Mouse (Mus musculus) embryonic fibroblast, embryonic 13.5 days (primary cell): Measurements from ENCODE around the gene Snip1.

Source experiments
- CTCF ChIP-seq: IDR thresholded peaks from 2 replicates; pipeline ENCODE4 v1.5.1; 2011; ENCODE audit warnings: mild to moderate bottlenecking, control low read depth, low read length, moderate library complexity, borderline replicate concordance; ENCODE audit not compliant: insufficient read depth
- POLR2A ChIP-seq: IDR thresholded peaks from 2 replicates; pipeline ENCODE4 v1.6.1; 2011; ENCODE audit warnings: low read depth, mild to moderate bottlenecking, control low read depth, low read length, moderate library complexity

- TF ChIP-seq POLR2A (no peak), CTCF (peak; percentile 22; the same call in 1 of the 2 replicates)
Observed at GRCm38 (mm10) chr4:125119070-125119469, 52.6 kb downstream of the Snip1 start.
